Mouse (Mus musculus): ENCODE data around the gene Apol7e. TPM values are rescaled to one million over a fixed set of nuclear protein-coding genes. Genes with fewer than 3 reads are reported as not detected.

The Apol7e gene
- not detected for total RNA-seq (2023)

GRCm38 (mm10) chr15:77698656-77699055, at the start of gene Apol7e:
Gene Apol7e (plus strand): TSS chr15:77698857.

DNA sequence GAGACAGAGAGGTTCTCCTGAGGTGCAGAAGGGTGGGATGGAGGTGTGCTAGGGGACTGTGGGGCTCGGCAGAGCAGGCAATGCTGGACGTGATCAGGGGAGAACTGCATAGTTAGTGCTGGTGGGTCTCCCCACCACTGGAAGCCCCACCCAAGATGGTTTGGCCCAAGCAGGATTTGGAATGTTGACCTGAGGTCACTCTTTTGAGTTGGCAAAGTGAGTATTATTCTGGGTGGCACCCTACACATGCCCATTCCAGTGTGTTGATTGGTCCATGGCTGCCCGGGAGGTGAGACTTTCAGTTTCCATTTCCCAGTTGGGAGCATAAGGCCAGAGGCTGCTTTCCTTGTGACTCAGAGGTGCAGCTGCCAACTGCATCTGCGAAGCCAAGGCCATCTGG, 30.1 kb downstream of the Apol7e start, which contains the start of gene Apol9b:
Gene Apol9b (plus strand): TSS at position 301 of the 400 bp plus-strand sequence.

DNA sequence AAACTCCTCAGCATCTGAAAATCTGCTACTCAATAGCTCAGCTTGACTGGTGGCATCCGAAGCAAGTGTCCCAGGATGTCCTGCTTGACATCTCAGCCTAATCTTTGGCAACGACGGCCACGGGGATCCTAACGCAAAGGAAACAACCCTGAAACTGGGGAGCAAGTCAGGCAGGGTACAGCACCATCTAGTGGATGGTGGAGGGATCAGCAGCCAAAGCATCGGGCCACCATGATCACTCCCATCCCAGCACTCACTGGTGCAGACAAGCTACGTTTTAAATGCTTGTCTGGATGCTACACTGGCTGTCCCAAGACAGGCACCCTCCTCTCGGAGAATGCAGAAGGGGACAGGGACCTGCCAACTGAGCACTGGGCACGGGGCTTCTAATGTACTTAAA, 58.2 kb downstream of the Apol7e start, which contains the start of gene Apol8:
Gene Apol8 (minus strand): TSS at position 156 of the 400 bp plus-strand sequence.

Other genes starting within 250 kb of the Apol7e start
- gene Apol10a, start 221.8 kb upstream of the Apol7e start, total RNA-seq (2023), result not detected
- not detected for gene Apol11a, start 190.6 kb upstream of the Apol7e start, total RNA-seq (2023)
- gene Apol7c, start 165.5 kb upstream of the Apol7e start, total RNA-seq (2023), result not detected
- not detected for gene 1700025B11Rik, start 137.0 kb upstream of the Apol7e start, total RNA-seq (2023)
- not detected for gene Apol10b, start 102.7 kb upstream of the Apol7e start, total RNA-seq (2023)
- not detected for gene Gm36245, start 99.6 kb upstream of the Apol7e start, total RNA-seq (2023)
- gene Apol11b, start 55.6 kb upstream of the Apol7e start, total RNA-seq (2023), result under 1 TPM; 0.38 to 0.46 TPM
- not detected for gene Apol9b, start 30.2 kb downstream of the Apol7e start, total RNA-seq (2023)
- 1 to 10 TPM; 5.5 to 8.4 TPM for gene Apol8, start 58.1 kb downstream of the Apol7e start, total RNA-seq (2023)
- 1,000 to 10,000 TPM; 1,406 to 1,473 TPM for gene Myh9, start 143.3 kb downstream of the Apol7e start, total RNA-seq (2023)
- 10 to 100 TPM; 73.5 to 75.1 TPM for gene Txn2, start 230.1 kb downstream of the Apol7e start, total RNA-seq (2023)